ENCODE assay signal across 8 mouse cellular contexts in genomic region chrX:143080458-143081336, GRCm38 (mm10). TPM values are rescaled to one million over a fixed set of nuclear protein-coding genes. Genes with fewer than 3 reads are reported as not detected.
DNase-seq lines count a peak whose midpoint lies in the region; ATAC-seq lines count a peak whose summit lies in the region.

No protein-coding gene starts in this region.

- H3K4me3 ChIP-seq in limb, embryonic 11.5 days (ENCODE audit: low read depth, low read length) = peak overlapping the region; percentile 9

- H3K9ac ChIP-seq in limb, embryonic 11.5 days (ENCODE audit: low read length) = peak overlapping the region; percentile 27; the same call in 1 of the 2 replicates

- no peak overlapping the region for H3K27ac ChIP-seq in limb, embryonic 11.5 days (replicated peaks; ENCODE audit: low read depth, low read length)

- peak; percentile 78; the same call in 1 of the 2 replicates for ATAC-seq in limb, embryonic 11.5 days (ENCODE audit: insufficient number of reproducible peaks, low FRiP score, low TSS enrichment, low read depth)

- H3K4me2 ChIP-seq in limb, embryonic 11.5 days (ENCODE audit: low read depth, severe bottlenecking) = peak overlapping the region; percentile 46

- no peaks in the 10 kb centered on the region for H3K36me3 ChIP-seq in limb, embryonic 11.5 days (ENCODE audit: control insufficient read depth, insufficient read depth, low read length)

- H3K4me1 ChIP-seq in limb, embryonic 11.5 days (ENCODE audit: control insufficient read depth, insufficient read depth, low read length) = no peaks in the 10 kb centered on the region

- peaks cover 13% of the 10 kb centered on the region; the same call in 1 of the 2 replicates for H3K27me3 ChIP-seq in limb, embryonic 11.5 days (ENCODE audit: control insufficient read depth, insufficient read depth, low read length)

- no peaks in the 10 kb centered on the region for H3K9me3 ChIP-seq in limb, embryonic 11.5 days (ENCODE audit: control insufficient read depth, low read length)

- WGBS in limb, embryonic 11.5 days = 17% methylated on average over 23 of the region's 23 CpGs

- DNase-seq in gastrocnemius, postnatal 25 days = peak; percentile 20
- no peak for DNase-seq in gastrocnemius, adult 18-20 months (ENCODE audit: low spot score)
- peak; percentile 47 for DNase-seq in brain, adult 2 months (ENCODE audit: low read depth, low spot score)
- peak; percentile 26 to 34 for DNase-seq in heart, adult 18-20 months
- peak; percentile 50 for DNase-seq in limb, embryonic 11.5 days (ENCODE audit: low spot score)
- DNase-seq in retina, postnatal 1 day = peak; percentile 53
- DNase-seq in thymus, postnatal 10 days (ENCODE audit: low spot score in 2 of 2) = no peak
- no peak for DNase-seq in adrenal gland, postnatal 36 days

RNA-seq across cellular contexts. Expression of gene Rtl9, which starts 18.7 kb away (rescaled TPM):
- under 1 TPM; 0.13 to 0.31 TPM for total RNA-seq in gastrocnemius, postnatal 25 days (2021)
- total RNA-seq in gastrocnemius, adult 18-20 months (2021) = under 1 TPM; 0.11 to 0.19 TPM
- total RNA-seq in heart, adult 18-20 months (2021) = under 1 TPM; 0.05 to 0.26 TPM
- 0.61 and 0.91 TPM in 2 replicates for polyA plus RNA-seq in limb, embryonic 11.5 days (2014; fragmentation: Nextera tagmentation; extraction: Ambion mirVana)
- under 1 TPM; 0.07 to 0.13 TPM for total RNA-seq in adrenal gland, postnatal 36 days (2021)

Comparison
In these comparisons a context has a peak if more than half of its experiments do, and no peak if none do; other contexts are left out.
1. DNase-seq: peak in gastrocnemius, postnatal 25 days (single experiment), brain, adult 2 months (single experiment), heart, adult 18-20 months (2 of 2), limb, embryonic 11.5 days (single experiment) and retina, postnatal 1 day (single experiment); none in gastrocnemius, adult 18-20 months (single experiment), thymus, postnatal 10 days (0 of 2) and adrenal gland, postnatal 36 days (0 of 2).